Mouse (Mus musculus) intestine, postnatal 0 days (tissue): ENCODE data around the gene Ap2a2. TPM values are rescaled to one million over a fixed set of nuclear protein-coding genes. Genes with fewer than 3 reads are reported as not detected.

Experiments used
- ATAC-seq: fragments of 200-750 bp; cut with Nextera tagmentation; 2 replicates; pipeline ENCODE4 v1.8.0; 2017; ENCODE audit warnings: mild to moderate bottlenecking, moderate TSS enrichment, moderate library complexity
- H3K27ac ChIP-seq: fragments of 300-500 bp; sonication (generic); 2 replicates; pipeline ENCODE4 v1.5.1; 2014; ENCODE audit warnings: mild to moderate bottlenecking, low read depth, low read length, moderate library complexity
- H3K27me3 ChIP-seq: fragments of 300-500 bp; sonication (generic); replicated peaks from 2 replicates; pipeline ENCODE4 v1.6.1; 2014; ENCODE audit warnings: low read length, mixed read lengths; ENCODE audit not compliant: control insufficient read depth, insufficient read depth
- H3K36me3 ChIP-seq: fragments of 300-500 bp; sonication (generic); 2 replicates; pipeline ENCODE4 v1.6.1; 2014; ENCODE audit warnings: mild to moderate bottlenecking, moderate library complexity; ENCODE audit not compliant: control insufficient read depth, insufficient read depth
- H3K4me1 ChIP-seq: fragments of 300-500 bp; sonication (generic); replicated peaks from 2 replicates; pipeline ENCODE4 v1.6.1; 2014; ENCODE audit warnings: antibody characterized with exemption, low read length, mixed read lengths; ENCODE audit not compliant: control insufficient read depth, insufficient read depth
- H3K4me2 ChIP-seq: fragments of 300-500 bp; sonication (generic); replicated peaks from 2 replicates; pipeline ENCODE4 v1.6.1; 2014; ENCODE audit warnings: low read depth, mild to moderate bottlenecking, moderate library complexity
- H3K4me3 ChIP-seq: fragments of 300-500 bp; sonication (generic); 2 replicates; pipeline ENCODE4 v1.5.1; 2014; ENCODE audit warnings: low read depth, low read length
- H3K9ac ChIP-seq: fragments of 300-500 bp; sonication (generic); 2 replicates; pipeline ENCODE4 v1.6.1; 2014; ENCODE audit warnings: mild to moderate bottlenecking, low read depth, low read length
- H3K9me3 ChIP-seq: fragments of 300-500 bp; sonication (generic); 2 replicates; pipeline ENCODE4 v1.6.1; 2016; ENCODE audit warnings: mixed run types; ENCODE audit not compliant: control insufficient read depth
- CTCF ChIP-seq: sonication (generic); IDR thresholded peaks from 2 replicates; pipeline ENCODE4 v1.5.1; 2016; ENCODE audit warnings: low read depth, mild to moderate bottlenecking, control low read depth, antibody characterized with exemption, moderate library complexity
- WGBS: fragments of 180-500 bp; shearing (Covaris S2); extraction: QIAGEN DNeasy Blood & Tissue Kit; methylation state at CpG from one replicate; pipeline ENCODE4 v1.1.7; 2014; 5-methylcytosine and 5-hydroxymethylcytosine counted together
- polyA plus RNA-seq: library from polyadenylated mRNA; unstranded; fragments of >200 nt; fragmentation: Nextera tagmentation; extraction: Ambion mirVana; gene quantifications from 2 replicates; pipeline ENCODE4 v1.2.1, GENCODE M21; 2015

Ap2a2 gene
- polyA plus RNA-seq: 69.7 and 76.6 TPM in 2 replicates

DNA sequence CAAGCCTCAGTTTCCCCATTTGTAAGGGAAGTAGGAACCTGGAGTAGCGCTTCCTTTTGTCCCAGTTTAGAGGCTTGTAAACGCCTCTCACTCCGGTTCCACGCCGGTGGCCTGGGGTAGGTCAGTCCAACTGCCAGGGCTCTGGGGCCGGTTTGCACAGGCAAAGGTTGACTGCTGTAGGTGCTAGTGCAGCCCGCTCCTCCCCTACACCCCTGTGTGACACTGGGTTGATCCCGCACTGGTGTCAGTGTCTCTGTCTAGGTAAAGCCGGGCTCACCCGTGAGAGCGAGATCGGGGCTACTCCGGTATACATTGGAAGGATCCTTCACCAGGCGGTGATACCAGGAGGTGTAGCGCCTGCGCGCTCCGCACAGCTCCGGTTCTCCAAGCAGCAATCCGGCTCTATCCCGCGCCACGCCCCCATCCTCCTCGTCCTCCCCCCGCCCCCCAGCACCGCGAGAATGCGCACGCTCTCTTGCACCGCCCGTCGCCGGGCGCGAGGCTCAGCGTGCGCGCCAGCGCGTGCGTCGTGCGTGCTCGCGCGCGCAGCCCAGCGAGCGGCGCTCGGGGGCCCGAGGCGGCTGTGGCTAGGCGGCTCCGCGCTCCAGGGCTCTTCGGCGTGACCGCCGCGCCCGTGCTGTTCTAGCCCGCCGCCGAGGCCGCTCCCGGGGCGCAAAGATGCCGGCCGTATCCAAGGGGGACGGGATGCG is at the start of gene Ap2a2:
Gene Ap2a2, plus strand, starts transcription at position 492 of the 710 bp plus-strand sequence.
- peak within 1 kb of the TSS; percentile 90 for H3K4me2 ChIP-seq
- no peaks in the 10 kb centered on the region for H3K27me3 ChIP-seq
- WGBS: under 1% methylated on average over 71 of the region's 72 CpGs
- H3K4me1 ChIP-seq: peaks cover 3% of the 10 kb centered on the region; the same call in 1 of the 2 replicates
- TF ChIP-seq CTCF: no peak
- peak within 1 kb of the TSS; percentile 88 for H3K27ac ChIP-seq
- ATAC-seq: peak; percentile 96
- peak within 1 kb of the TSS; percentile 94 for H3K9ac ChIP-seq
- H3K4me3 ChIP-seq: peak within 1 kb of the TSS; percentile 98
- H3K9me3 ChIP-seq: no peaks in the 10 kb centered on the region
- no peaks in the 10 kb centered on the region for H3K36me3 ChIP-seq

DNA sequence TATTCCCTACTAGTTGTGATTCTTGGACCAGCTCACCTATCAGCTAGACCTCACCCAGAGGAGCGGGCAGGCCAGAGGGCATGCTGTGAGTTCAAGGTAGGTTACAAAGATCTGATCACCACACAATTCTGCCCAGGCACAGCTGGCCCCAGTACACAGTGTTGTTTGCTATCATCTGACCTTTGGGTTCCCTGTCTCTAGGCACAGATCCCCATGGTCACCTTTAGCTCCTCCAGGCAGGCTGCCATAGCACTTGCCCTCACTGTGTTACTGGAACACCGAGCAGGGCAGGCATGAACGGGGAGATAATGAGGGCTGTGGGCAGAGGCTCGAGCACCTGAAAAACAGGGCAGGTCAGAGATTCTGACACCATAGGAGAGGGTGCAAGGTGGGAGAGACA is 44.3 kb upstream of the Ap2a2 start:
- TF ChIP-seq CTCF: no peak
- Histone ChIP-seq H3K27ac (no peak overlapping the region), H3K27me3 (no peaks in the 10 kb centered on the region), H3K4me1 (no peaks in the 10 kb centered on the region), H3K9me3 (no peaks in the 10 kb centered on the region), H3K4me2 (no peak overlapping the region), H3K4me3 (no peak overlapping the region), H3K36me3 (peaks cover 16% of the 10 kb centered on the region; the same call in 1 of the 2 replicates), H3K9ac (no peak overlapping the region)
- ATAC-seq: peak; percentile 57
- 68% methylated on average over 4 of the region's 4 CpGs for WGBS

DNA sequence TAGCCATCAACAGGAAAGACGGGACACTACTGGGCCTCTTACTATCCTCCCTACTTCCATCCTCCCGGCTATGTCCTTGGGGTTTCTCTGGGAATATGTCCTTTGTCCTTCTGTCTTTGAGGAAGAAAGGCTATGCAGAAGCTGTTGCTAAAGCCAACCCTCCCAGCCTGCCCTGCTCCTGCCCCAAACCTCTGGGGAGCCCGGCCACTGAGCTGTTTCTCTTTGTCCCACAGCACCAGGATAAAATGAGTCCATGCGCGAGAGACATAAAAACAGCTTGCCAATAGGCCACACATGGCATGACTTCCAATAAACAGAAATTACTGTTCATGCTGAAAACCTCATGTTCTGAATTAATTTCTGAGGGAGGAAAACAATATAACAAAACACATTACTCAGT is 43.7 kb upstream of the Ap2a2 start:
- Histone ChIP-seq H3K9me3 (no peaks in the 10 kb centered on the region), H3K27ac (no peak overlapping the region), H3K4me3 (no peak overlapping the region), H3K4me2 (no peak overlapping the region), H3K27me3 (no peaks in the 10 kb centered on the region), H3K4me1 (no peaks in the 10 kb centered on the region), H3K9ac (no peak overlapping the region), H3K36me3 (peaks cover 16% of the 10 kb centered on the region; the same call in 1 of the 2 replicates)
- WGBS: 92% methylated on average over 5 of the region's 5 CpGs
- TF ChIP-seq CTCF: no peak
- ATAC-seq: no peak

DNA sequence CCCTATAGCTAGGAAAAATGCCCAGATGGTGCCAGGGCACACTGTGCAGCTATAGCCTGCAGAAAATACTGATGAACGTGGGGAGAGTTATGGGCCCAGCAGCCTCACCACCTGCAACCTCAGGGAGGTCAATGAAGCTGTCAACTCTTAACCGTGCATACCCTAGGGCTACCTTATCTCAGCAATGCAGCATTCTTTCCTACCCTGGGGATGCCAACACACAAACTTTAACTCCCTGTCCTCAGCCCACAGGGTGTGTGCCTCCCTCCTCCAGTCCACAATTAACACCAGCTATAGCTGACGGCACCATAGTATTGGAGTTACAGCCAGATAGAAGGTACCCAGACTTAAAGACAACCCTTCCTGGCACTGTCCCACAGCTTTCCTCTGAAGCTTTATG is 43.0 kb upstream of the Ap2a2 start:
- WGBS: 70% methylated on average over 3 of the region's 3 CpGs
- no peak for ATAC-seq

DNA sequence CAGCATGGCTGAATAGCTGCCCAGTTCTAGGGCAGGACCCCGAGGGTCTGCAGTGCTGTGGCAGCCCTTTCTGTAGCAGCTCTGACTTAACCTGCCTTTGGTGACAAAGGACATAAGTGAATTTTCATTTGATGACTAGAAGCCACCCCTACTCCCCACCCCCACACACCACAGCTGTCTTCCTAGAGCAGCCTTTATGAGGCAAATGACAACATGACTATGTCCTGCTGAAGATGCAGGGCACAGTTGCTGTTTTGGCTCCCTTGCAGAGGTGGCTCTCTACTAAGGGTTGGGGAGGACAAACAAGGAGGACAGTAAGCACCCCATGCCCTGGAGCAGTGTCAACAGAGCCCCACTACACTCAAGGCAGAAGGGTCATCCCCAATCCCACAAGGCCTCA is 42.2 kb upstream of the Ap2a2 start:
- H3K9me3 ChIP-seq: no peaks in the 10 kb centered on the region
- H3K27ac ChIP-seq: no peak overlapping the region
- H3K9ac ChIP-seq: no peak overlapping the region
- H3K4me1 ChIP-seq: no peaks in the 10 kb centered on the region
- H3K27me3 ChIP-seq: no peaks in the 10 kb centered on the region
- TF ChIP-seq CTCF: no peak
- peaks cover 16% of the 10 kb centered on the region; the same call in 1 of the 2 replicates for H3K36me3 ChIP-seq
- H3K4me2 ChIP-seq: no peak overlapping the region
- 65% methylated on average over 1 of the region's 1 CpGs for WGBS
- no peak overlapping the region for H3K4me3 ChIP-seq
- no peak for ATAC-seq

More for the DNA sequence above, 43.0 kb upstream of the Ap2a2 start:
- peaks cover 16% of the 10 kb centered on the region; the same call in 1 of the 2 replicates for H3K36me3 ChIP-seq
- no peak for TF ChIP-seq CTCF
- no peak overlapping the region for H3K27ac ChIP-seq
- H3K4me2 ChIP-seq: no peak overlapping the region
- no peak overlapping the region for H3K9ac ChIP-seq
- H3K9me3 ChIP-seq: no peaks in the 10 kb centered on the region
- no peak overlapping the region for H3K4me3 ChIP-seq
- H3K27me3 ChIP-seq: no peaks in the 10 kb centered on the region
- H3K4me1 ChIP-seq: no peaks in the 10 kb centered on the region

DNA sequence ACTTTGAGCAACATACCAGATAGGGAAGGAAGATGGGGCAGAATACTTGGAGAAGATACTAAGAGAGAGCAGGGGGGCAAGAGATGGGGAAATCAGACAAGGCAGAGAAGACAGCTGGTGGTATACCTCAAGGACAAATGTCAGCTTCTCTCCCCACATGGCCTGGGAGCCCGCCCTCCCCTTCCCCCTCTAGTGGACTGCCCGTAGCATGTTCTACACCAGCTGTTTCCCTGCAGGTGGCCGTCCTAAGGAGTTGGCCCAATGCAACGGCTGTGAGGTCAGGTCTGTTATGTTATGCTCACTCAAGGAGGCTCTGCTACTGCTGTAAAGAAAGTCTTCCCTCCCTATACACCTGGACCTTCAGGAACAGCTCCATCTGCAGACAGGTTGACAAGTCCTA is 39.0 kb upstream of the Ap2a2 start:
- Histone ChIP-seq H3K4me2 (no peak overlapping the region), H3K27ac (no peak overlapping the region), H3K4me3 (no peak overlapping the region), H3K36me3 (peaks cover 25% of the 10 kb centered on the region), H3K9me3 (no peaks in the 10 kb centered on the region), H3K4me1 (no peaks in the 10 kb centered on the region), H3K9ac (no peak overlapping the region), H3K27me3 (no peaks in the 10 kb centered on the region)
- WGBS: 57% methylated on average over 3 of the region's 4 CpGs
- no peak for TF ChIP-seq CTCF
- ATAC-seq: no peak
